Mouse (Mus musculus): Measurements from ENCODE around the gene Gm4981. TPM values are rescaled to one million over a fixed set of nuclear protein-coding genes. Genes with fewer than 3 reads are reported as not detected.
"Not testable (repeated sequence)": the region's sequence is repeated elsewhere in the genome, so short reads cannot be mapped to it uniquely, and the experiment has no call there.

Gm4981 gene
- total and polyA plus RNA-seq, 3 experiments: not detected

GRCm38 (mm10) chr10:58249535-58249934, 13.0 kb upstream of the Gm4981 start:
- Histone ChIP-seq H3K79me2 (replicated peaks; ENCODE audit: control insufficient read depth, insufficient read depth, low read length) (no peaks in the 10 kb centered on the region), H3K9ac (ENCODE audit: low read depth, low read length) (no peak overlapping the region), H3K27me3 (ENCODE audit: control insufficient read depth, insufficient read depth, low read length) (no peaks in the 10 kb centered on the region), H3K4me3 (no peak overlapping the region), H3K36me3 (ENCODE audit: control insufficient read depth, insufficient read depth, low read length) (no peaks in the 10 kb centered on the region), H3K27ac (no peak overlapping the region), H3K4me1 (ENCODE audit: control insufficient read depth, insufficient read depth, low read length) (peaks cover under 1% of the 10 kb centered on the region)
- TF ChIP-seq POLR2A (IDR thresholded peaks at IDR 0.05; ENCODE audit: insufficient read depth, low read depth, low read length): no peak
- no peak for TF ChIP-seq EP300 (IDR thresholded peaks at IDR 0.05; ENCODE audit: insufficient read depth, low read depth, low read length)
- peak; percentile 24 for TF ChIP-seq CTCF (IDR thresholded peaks at IDR 0.05)
- WGBS: 43% methylated on average over 1 of the region's 1 CpGs
- no peak for DNase-seq
- intact Hi-C loops (cut with DNase I): no loop called here

GRCm38 (mm10) chr10:58238984-58239740, 2.7 kb upstream of the Gm4981 start:
- H3K79me2 ChIP-seq (replicated peaks; ENCODE audit: control insufficient read depth, insufficient read depth, low read length); H3K27ac ChIP-seq; H3K4me3 ChIP-seq; H3K4me1 ChIP-seq (ENCODE audit: control insufficient read depth, insufficient read depth, low read length); intact Hi-C loops (cut with DNase I); H3K36me3 ChIP-seq (ENCODE audit: control insufficient read depth, insufficient read depth, low read length); H3K27me3 ChIP-seq (ENCODE audit: control insufficient read depth, insufficient read depth, low read length); H3K9ac ChIP-seq (ENCODE audit: low read depth, low read length): not testable (repeated sequence)
- WGBS: 74% methylated on average over 8 of the region's 8 CpGs
- DNase-seq: peak; percentile 58 to 71

GRCm38 (mm10) chr10:58234985-58235384, 1.5 kb downstream of the Gm4981 start:
- H3K9ac ChIP-seq (ENCODE audit: low read depth, low read length); H3K4me3 ChIP-seq; intact Hi-C loops (cut with DNase I); H3K4me1 ChIP-seq (ENCODE audit: control insufficient read depth, insufficient read depth, low read length); H3K79me2 ChIP-seq (replicated peaks; ENCODE audit: control insufficient read depth, insufficient read depth, low read length); H3K27ac ChIP-seq; H3K36me3 ChIP-seq (ENCODE audit: control insufficient read depth, insufficient read depth, low read length); H3K27me3 ChIP-seq (ENCODE audit: control insufficient read depth, insufficient read depth, low read length): not testable (repeated sequence)
- 79% methylated on average over 4 of the region's 4 CpGs for WGBS
- peak in 1 of 2 experiments; percentile 54 for DNase-seq

- H3K36me3 ChIP-seq (ENCODE audit: control insufficient read depth, insufficient read depth, low read length); DNase-seq; H3K27ac ChIP-seq; H3K9ac ChIP-seq (ENCODE audit: low read depth, low read length); intact Hi-C loops (cut with DNase I); H3K4me1 ChIP-seq (ENCODE audit: control insufficient read depth, insufficient read depth, low read length); H3K4me3 ChIP-seq; H3K79me2 ChIP-seq (replicated peaks; ENCODE audit: control insufficient read depth, insufficient read depth, low read length); H3K27me3 ChIP-seq (ENCODE audit: control insufficient read depth, insufficient read depth, low read length): not testable (repeated sequence)
These were observed 2.8 kb downstream of the Gm4981 start for GRCm38 (mm10) chr10:58233740-58234121.

GRCm38 (mm10) chr10:58233054-58233739, 3.3 kb downstream of the Gm4981 start:
- DNase-seq: peak; percentile 40 to 52
- H3K4me3 ChIP-seq; H3K79me2 ChIP-seq (replicated peaks; ENCODE audit: control insufficient read depth, insufficient read depth, low read length); intact Hi-C loops (cut with DNase I); H3K4me1 ChIP-seq (ENCODE audit: control insufficient read depth, insufficient read depth, low read length); H3K36me3 ChIP-seq (ENCODE audit: control insufficient read depth, insufficient read depth, low read length); H3K9ac ChIP-seq (ENCODE audit: low read depth, low read length); H3K27ac ChIP-seq; H3K27me3 ChIP-seq (ENCODE audit: control insufficient read depth, insufficient read depth, low read length): not testable (repeated sequence)
- 71% methylated on average over 10 of the region's 10 CpGs for WGBS

- DNase-seq: peak in 1 of 2 experiments; percentile 57
- intact Hi-C loops (cut with DNase I); H3K4me3 ChIP-seq; H3K9ac ChIP-seq (ENCODE audit: low read depth, low read length); H3K27me3 ChIP-seq (ENCODE audit: control insufficient read depth, insufficient read depth, low read length); H3K79me2 ChIP-seq (replicated peaks; ENCODE audit: control insufficient read depth, insufficient read depth, low read length); H3K4me1 ChIP-seq (ENCODE audit: control insufficient read depth, insufficient read depth, low read length); H3K36me3 ChIP-seq (ENCODE audit: control insufficient read depth, insufficient read depth, low read length); H3K27ac ChIP-seq: not testable (repeated sequence)
- WGBS: 78% methylated on average over 8 of the region's 8 CpGs
These were observed 3.9 kb downstream of the Gm4981 start, which contains the start of gene Duxf3 for GRCm38 (mm10) chr10:58232641-58232969. Gene Duxf3 (minus strand): TSS chr10:58232675.

- DNase-seq: peak; percentile 77 to 84
- H3K36me3 ChIP-seq (ENCODE audit: control insufficient read depth, insufficient read depth, low read length); H3K79me2 ChIP-seq (replicated peaks; ENCODE audit: control insufficient read depth, insufficient read depth, low read length); intact Hi-C loops (cut with DNase I); H3K9ac ChIP-seq (ENCODE audit: low read depth, low read length); H3K4me3 ChIP-seq; H3K27me3 ChIP-seq (ENCODE audit: control insufficient read depth, insufficient read depth, low read length); H3K4me1 ChIP-seq (ENCODE audit: control insufficient read depth, insufficient read depth, low read length); H3K27ac ChIP-seq: not testable (repeated sequence)
- 85% methylated on average over 35 of the region's 35 CpGs for WGBS
These were observed 4.5 kb downstream of the Gm4981 start for GRCm38 (mm10) chr10:58231779-58232640.

- DNase-seq: peak; percentile 49 to 53
- H3K79me2 ChIP-seq (replicated peaks; ENCODE audit: control insufficient read depth, insufficient read depth, low read length); intact Hi-C loops (cut with DNase I); H3K4me1 ChIP-seq (ENCODE audit: control insufficient read depth, insufficient read depth, low read length); H3K4me3 ChIP-seq; H3K27me3 ChIP-seq (ENCODE audit: control insufficient read depth, insufficient read depth, low read length); H3K9ac ChIP-seq (ENCODE audit: low read depth, low read length); H3K27ac ChIP-seq; H3K36me3 ChIP-seq (ENCODE audit: control insufficient read depth, insufficient read depth, low read length): not testable (repeated sequence)
- WGBS: 75% methylated on average over 5 of the region's 7 CpGs
These were observed 5.4 kb downstream of the Gm4981 start for GRCm38 (mm10) chr10:58231088-58231487.

- H3K79me2 ChIP-seq (replicated peaks; ENCODE audit: control insufficient read depth, insufficient read depth, low read length); H3K4me1 ChIP-seq (ENCODE audit: control insufficient read depth, insufficient read depth, low read length); intact Hi-C loops (cut with DNase I); H3K27ac ChIP-seq; H3K36me3 ChIP-seq (ENCODE audit: control insufficient read depth, insufficient read depth, low read length); H3K9ac ChIP-seq (ENCODE audit: low read depth, low read length); H3K27me3 ChIP-seq (ENCODE audit: control insufficient read depth, insufficient read depth, low read length); DNase-seq; H3K4me3 ChIP-seq: not testable (repeated sequence)
- 51% methylated on average over 3 of the region's 3 CpGs for WGBS
These were observed 6.5 kb downstream of the Gm4981 start for GRCm38 (mm10) chr10:58230021-58230420.
